Mouse (Mus musculus): ENCODE results near the gene Mbl2. TPM values are rescaled to one million over a fixed set of nuclear protein-coding genes. Genes with fewer than 3 reads are reported as not detected.

The Mbl2 gene
- total and polyA plus RNA-seq, 3 experiments: not detected

GRCm38 (mm10) chr19:30202177-30202576, 30.6 kb upstream of the Mbl2 start:
- Histone ChIP-seq H3K4me3 (ENCODE audit: control insufficient read depth in 1 of 2, insufficient read depth in 1 of 2, low read depth in 2 of 2, low read length in 2 of 2) (no peak overlapping the region), H3K36me3 (ENCODE audit: control insufficient read depth in 1 of 2, insufficient read depth in 2 of 2, low read length in 2 of 2) (no peaks in the 10 kb centered on the region), H3K9ac (ENCODE audit: control insufficient read depth, low read depth, low read length, poor library complexity, severe bottlenecking) (no peak overlapping the region), H3K4me1 (ENCODE audit: control insufficient read depth in 1 of 2, insufficient read depth in 2 of 2, low read length in 2 of 2) (no peaks in the 10 kb centered on the region), H3K27me3 (ENCODE audit: control insufficient read depth in 1 of 2, insufficient read depth in 2 of 2, low read length in 2 of 2) (no peaks in the 10 kb centered on the region), H3K27ac (ENCODE audit: control insufficient read depth, low read depth, low read length) (no peak overlapping the region), H3K9me3 (replicated peaks; ENCODE audit: insufficient read depth, low read length) (no peaks in the 10 kb centered on the region), H3K79me2 (ENCODE audit: control insufficient read depth, insufficient read depth, low read length, poor library complexity) (no peaks in the 10 kb centered on the region)
- no peak for TF ChIP-seq MYC (IDR thresholded peaks at IDR 0.05; ENCODE audit: low read depth, low read length)
- no peak for TF ChIP-seq CTCF (IDR thresholded peaks at IDR 0.05 in 2 of 3, conservative IDR thresholded peaks at IDR 0.05 in 1 of 3; ENCODE audit: control insufficient read depth in 1 of 3, insufficient read depth in 1 of 3, low read depth in 2 of 3, low read length in 3 of 3, poor library complexity in 1 of 3, severe bottlenecking in 1 of 3)
- TF ChIP-seq KAT2A (conservative IDR thresholded peaks at IDR 0.05; ENCODE audit: low read depth, low read length): no peak
- no peak for DNase-seq (ENCODE audit: low read depth, low spot score)

GRCm38 (mm10) chr19:30205159-30205816, 27.5 kb upstream of the Mbl2 start:
- TF ChIP-seq HCFC1 (IDR thresholded peaks at IDR 0.05; ENCODE audit: low read depth, low read length) (no peak), USF2 (IDR thresholded peaks at IDR 0.05; ENCODE audit: borderline replicate concordance in 1 of 2, insufficient read depth in 1 of 2, low read depth in 1 of 2, low read length in 2 of 2) (no peak), MAFK (IDR thresholded peaks at IDR 0.05; ENCODE audit: borderline replicate concordance, low read depth, low read length) (no peak), ZC3H11A (IDR thresholded peaks at IDR 0.05; ENCODE audit: low read depth, low read length) (peak; percentile 38; the same call in 1 of the 2 replicates), CTCF (IDR thresholded peaks at IDR 0.05 in 2 of 3, conservative IDR thresholded peaks at IDR 0.05 in 1 of 3; ENCODE audit: control insufficient read depth in 1 of 3, insufficient read depth in 1 of 3, low read depth in 2 of 3, low read length in 3 of 3, poor library complexity in 1 of 3, severe bottlenecking in 1 of 3) (peak; percentile 72 to 86 (median 76)), RAD21 (IDR thresholded peaks at IDR 0.05; ENCODE audit: low read depth, low read length) (peak; percentile 67), MAX (IDR thresholded peaks at IDR 0.05; ENCODE audit: low read length) (peak; percentile 36; the same call in 1 of the 2 replicates), CHD1 (IDR thresholded peaks at IDR 0.05; ENCODE audit: low read depth, low read length) (no peak), SMC3 (IDR thresholded peaks at IDR 0.05; ENCODE audit: low read depth, low read length) (peak; percentile 74), ELF1 (IDR thresholded peaks at IDR 0.05; ENCODE audit: low read depth, low read length) (no peak), RCOR1 (IDR thresholded peaks at IDR 0.05; ENCODE audit: low read depth, low read length) (peak; percentile 62; the same call in 1 of the 2 replicates)
- H3K27me3 ChIP-seq (ENCODE audit: control insufficient read depth in 1 of 2, insufficient read depth in 2 of 2, low read length in 2 of 2): no peaks in the 10 kb centered on the region
- H3K9me3 ChIP-seq (replicated peaks; ENCODE audit: insufficient read depth, low read length): no peaks in the 10 kb centered on the region
- no peak overlapping the region for H3K9ac ChIP-seq (ENCODE audit: control insufficient read depth, low read depth, low read length, poor library complexity, severe bottlenecking)
- H3K27ac ChIP-seq (ENCODE audit: control insufficient read depth, low read depth, low read length): no peak overlapping the region
- peak; percentile 58 for DNase-seq (ENCODE audit: low read depth, low spot score)
- no peak overlapping the region for H3K4me3 ChIP-seq (ENCODE audit: control insufficient read depth in 1 of 2, insufficient read depth in 1 of 2, low read depth in 2 of 2, low read length in 2 of 2)
- no peaks in the 10 kb centered on the region for H3K36me3 ChIP-seq (ENCODE audit: control insufficient read depth in 1 of 2, insufficient read depth in 2 of 2, low read length in 2 of 2)
- H3K79me2 ChIP-seq (ENCODE audit: control insufficient read depth, insufficient read depth, low read length, poor library complexity): no peaks in the 10 kb centered on the region
- no peaks in the 10 kb centered on the region for H3K4me1 ChIP-seq (ENCODE audit: control insufficient read depth in 1 of 2, insufficient read depth in 2 of 2, low read length in 2 of 2)

GRCm38 (mm10) chr19:30205874-30206273, 26.9 kb upstream of the Mbl2 start:
- no peak for DNase-seq (ENCODE audit: low read depth, low spot score)
- Histone ChIP-seq H3K4me3 (ENCODE audit: control insufficient read depth in 1 of 2, insufficient read depth in 1 of 2, low read depth in 2 of 2, low read length in 2 of 2) (no peak overlapping the region), H3K36me3 (ENCODE audit: control insufficient read depth in 1 of 2, insufficient read depth in 2 of 2, low read length in 2 of 2) (no peaks in the 10 kb centered on the region), H3K9ac (ENCODE audit: control insufficient read depth, low read depth, low read length, poor library complexity, severe bottlenecking) (no peak overlapping the region), H3K27me3 (ENCODE audit: control insufficient read depth in 1 of 2, insufficient read depth in 2 of 2, low read length in 2 of 2) (no peaks in the 10 kb centered on the region), H3K4me1 (ENCODE audit: control insufficient read depth in 1 of 2, insufficient read depth in 2 of 2, low read length in 2 of 2) (no peaks in the 10 kb centered on the region), H3K9me3 (replicated peaks; ENCODE audit: insufficient read depth, low read length) (no peaks in the 10 kb centered on the region), H3K27ac (ENCODE audit: control insufficient read depth, low read depth, low read length) (no peak overlapping the region), H3K79me2 (ENCODE audit: control insufficient read depth, insufficient read depth, low read length, poor library complexity) (no peaks in the 10 kb centered on the region)
- TF ChIP-seq MAZ (IDR thresholded peaks at IDR 0.05; ENCODE audit: low read depth, low read length) (no peak), ZMIZ1 (IDR thresholded peaks at IDR 0.05; ENCODE audit: low read depth, low read length) (no peak), CHD2 (IDR thresholded peaks at IDR 0.05; ENCODE audit: low read length) (no peak), SIN3A (IDR thresholded peaks at IDR 0.05; ENCODE audit: low read length) (no peak), MEF2A (IDR thresholded peaks at IDR 0.05; ENCODE audit: extremely low read depth, insufficient replicate concordance, low read depth, low read length, poor library complexity, severe bottlenecking) (no peak), MYC (IDR thresholded peaks at IDR 0.05; ENCODE audit: low read depth, low read length) (no peak), MAX (IDR thresholded peaks at IDR 0.05; ENCODE audit: low read length) (no peak), JUND (IDR thresholded peaks at IDR 0.05; ENCODE audit: low read depth, low read length) (no peak), ZC3H11A (IDR thresholded peaks at IDR 0.05; ENCODE audit: low read depth, low read length) (no peak), RAD21 (IDR thresholded peaks at IDR 0.05; ENCODE audit: low read depth, low read length) (no peak), ZKSCAN1 (IDR thresholded peaks at IDR 0.05; ENCODE audit: low read depth, low read length) (no peak), USF1 (IDR thresholded peaks at IDR 0.05; ENCODE audit: low read depth, low read length) (no peak), POLR2AphosphoS5 (IDR thresholded peaks at IDR 0.05; ENCODE audit: borderline replicate concordance, low read depth, low read length) (no peak), POLR2AphosphoS2 (IDR thresholded peaks at IDR 0.05; ENCODE audit: low read length) (no peak), UBTF (IDR thresholded peaks at IDR 0.05; ENCODE audit: borderline replicate concordance, insufficient read depth, low read depth, low read length) (no peak)
